Mouse (Mus musculus) heart, embryonic 12.5 days (tissue): Measurements from ENCODE around the gene Cd300lg. TPM values are rescaled to one million over a fixed set of nuclear protein-coding genes. Genes with fewer than 3 reads are reported as not detected.

ENCODE experiments used
- ATAC-seq: fragments of 200-750 bp; cut with Nextera tagmentation; 2 replicates; pipeline ENCODE4 v1.8.0; 2017; ENCODE audit warnings: moderate TSS enrichment, moderate library complexity; ENCODE audit not compliant: insufficient number of reproducible peaks, low FRiP score
- H3K27ac ChIP-seq: fragments of 300-500 bp; sonication (generic); 2 replicates; pipeline ENCODE4 v1.5.1; 2016; ENCODE audit warnings: mild to moderate bottlenecking, moderate library complexity; ENCODE audit not compliant: poor library complexity, severe bottlenecking
- H3K27me3 ChIP-seq: fragments of 300-500 bp; sonication (generic); replicated peaks from 2 replicates; pipeline ENCODE4 v1.6.1; 2016; ENCODE audit warnings: mild to moderate bottlenecking, moderate library complexity
- H3K36me3 ChIP-seq: fragments of 300-500 bp; sonication (generic); 2 replicates; pipeline ENCODE4 v1.6.1; 2016; ENCODE audit warnings: mild to moderate bottlenecking, moderate library complexity
- H3K4me1 ChIP-seq: fragments of 300-500 bp; sonication (generic); replicated peaks from 2 replicates; pipeline ENCODE4 v1.6.1; 2016; ENCODE audit warnings: mild to moderate bottlenecking
- H3K4me2 ChIP-seq: fragments of 300-500 bp; sonication (generic); 2 replicates; pipeline ENCODE4 v1.6.1; 2016; ENCODE audit warnings: mild to moderate bottlenecking, moderate library complexity
- H3K4me3 ChIP-seq: fragments of 300-500 bp; sonication (generic); 2 replicates; pipeline ENCODE4 v1.5.1; 2016; ENCODE audit warnings: mild to moderate bottlenecking
- H3K9ac ChIP-seq: fragments of 300-500 bp; sonication (generic); 2 replicates; pipeline ENCODE4 v1.6.1; 2016; ENCODE audit warnings: mild to moderate bottlenecking, moderate library complexity
- H3K9me3 ChIP-seq: fragments of 300-500 bp; sonication (generic); replicated peaks from 2 replicates; pipeline ENCODE4 v1.6.1; 2016; ENCODE audit warnings: mild to moderate bottlenecking, moderate library complexity
- WGBS: fragments of 180-500 bp; shearing (Covaris S2); methylation state at CpG from one replicate; pipeline ENCODE4 v1.1.7; 2016; 5-methylcytosine and 5-hydroxymethylcytosine counted together
- polyA plus RNA-seq: library from polyadenylated mRNA; unstranded; fragments of >200 nt; fragmentation: Nextera tagmentation; extraction: Ambion mirVana; gene quantifications from 2 replicates; pipeline ENCODE4 v1.2.1, GENCODE M21; 2016

The Cd300lg gene
- polyA plus RNA-seq, 1 experiment from 2014 or later = 1.6 TPM

DNA sequence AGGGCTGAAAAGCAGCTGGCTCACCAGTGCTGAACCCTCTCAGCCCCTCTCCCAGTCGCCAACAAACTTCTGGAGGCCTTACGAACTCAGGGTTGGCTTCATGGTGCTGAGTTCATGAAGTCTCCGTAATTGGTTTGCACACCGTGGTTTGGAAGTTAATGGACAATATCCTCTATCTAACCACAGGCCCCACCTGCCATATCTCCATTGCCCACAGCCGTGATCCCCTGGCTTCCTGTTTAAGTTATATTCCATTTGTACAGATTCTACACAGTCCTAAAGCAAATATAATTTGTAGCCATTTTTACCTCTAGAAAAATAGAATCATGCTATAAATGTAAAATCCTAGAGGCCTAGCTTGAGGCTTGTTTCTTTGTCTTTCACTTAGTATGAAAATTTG is 31.4 kb downstream of the Cd300lg start:
- no peak overlapping the region for H3K4me3 ChIP-seq
- no peaks in the 10 kb centered on the region for H3K9me3 ChIP-seq
- no peak for ATAC-seq
- H3K27me3 ChIP-seq = no peaks in the 10 kb centered on the region
- peaks cover 20% of the 10 kb centered on the region for H3K36me3 ChIP-seq
- no peak overlapping the region for H3K27ac ChIP-seq
- no peak overlapping the region for H3K4me2 ChIP-seq
- 73% methylated on average over 5 of the region's 5 CpGs for whole genome bisulfite sequencing
- no peak overlapping the region for H3K9ac ChIP-seq
- peaks cover 7% of the 10 kb centered on the region for H3K4me1 ChIP-seq

DNA sequence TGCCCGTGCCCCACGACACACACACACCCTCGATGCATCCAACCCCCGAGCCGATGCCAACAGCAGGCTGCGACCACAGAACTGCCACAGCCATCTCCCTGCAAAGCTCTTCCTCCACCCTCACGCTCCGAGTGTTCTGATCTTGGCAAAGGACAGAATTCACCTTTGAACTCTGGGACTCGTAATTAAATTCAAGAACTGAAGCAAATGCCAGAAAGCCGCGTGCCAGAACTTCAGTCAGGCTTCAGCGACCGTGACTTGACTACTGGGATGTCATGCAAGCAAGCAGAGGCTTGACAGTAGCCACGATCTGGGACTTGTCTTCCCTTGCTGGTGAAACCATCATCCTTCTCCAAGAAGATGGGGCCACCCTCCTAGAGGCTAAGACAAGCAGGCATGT is 32.4 kb downstream of the Cd300lg start:
- H3K4me2 ChIP-seq = no peak overlapping the region
- H3K4me3 ChIP-seq = no peak overlapping the region
- no peak for ATAC-seq
- peaks cover 7% of the 10 kb centered on the region for H3K4me1 ChIP-seq
- 88% methylated on average over 14 of the region's 14 CpGs for WGBS
- peaks cover 27% of the 10 kb centered on the region for H3K36me3 ChIP-seq
- H3K27me3 ChIP-seq = no peaks in the 10 kb centered on the region
- no peak overlapping the region for H3K27ac ChIP-seq
- no peaks in the 10 kb centered on the region for H3K9me3 ChIP-seq
- H3K9ac ChIP-seq = no peak overlapping the region

DNA sequence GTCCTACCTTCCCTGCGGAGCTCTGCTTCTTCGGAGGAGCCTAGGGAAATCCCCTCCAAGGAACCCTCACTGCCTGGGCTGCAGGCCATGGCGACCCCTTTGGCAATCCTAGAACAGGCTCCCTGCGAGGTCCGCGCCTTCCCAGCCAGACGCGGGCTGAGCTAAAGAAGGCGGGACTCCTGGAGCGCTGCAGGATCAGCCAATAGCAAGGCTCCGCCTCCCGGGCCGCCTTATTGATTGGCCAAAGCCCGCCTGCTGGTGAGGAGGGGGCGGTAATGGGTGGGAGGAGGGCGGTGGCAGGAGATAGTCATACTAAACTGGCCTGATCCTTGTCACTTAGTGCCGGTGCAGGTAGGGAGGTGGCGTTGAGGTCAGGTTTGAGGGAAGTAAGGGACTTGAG is 41.0 kb downstream of the Cd300lg start:
- WGBS = 2% methylated on average over 18 of the region's 18 CpGs
- H3K4me1 ChIP-seq = peaks cover 27% of the 10 kb centered on the region
- H3K9me3 ChIP-seq = no peaks in the 10 kb centered on the region
- peaks cover 10% of the 10 kb centered on the region for H3K27me3 ChIP-seq
- no peak overlapping the region for H3K27ac ChIP-seq
- H3K9ac ChIP-seq = peak overlapping the region; percentile 57
- peaks cover 31% of the 10 kb centered on the region for H3K36me3 ChIP-seq
- peak overlapping the region; percentile 38 for H3K4me3 ChIP-seq
- peak overlapping the region; percentile 73 for H3K4me2 ChIP-seq
- peak; percentile 81 for ATAC-seq

DNA sequence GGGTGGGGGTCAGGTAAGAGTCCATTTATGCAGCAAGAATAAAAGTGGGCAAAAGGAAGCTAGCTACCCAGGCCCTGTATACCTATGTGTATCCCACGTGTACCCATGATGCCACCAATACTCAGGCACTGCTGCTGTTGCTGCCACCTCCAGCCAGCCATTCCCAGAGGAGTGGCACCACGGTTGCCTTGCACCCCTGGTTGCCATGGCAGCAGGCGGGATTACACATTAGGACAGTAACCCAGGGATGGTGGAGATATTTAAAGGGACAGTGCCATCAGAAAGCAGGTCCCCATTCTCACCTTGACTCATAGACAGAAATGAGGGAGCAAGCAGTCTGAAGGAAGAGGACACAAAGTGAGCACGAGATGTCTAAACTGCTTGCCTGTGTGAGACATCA is 41.9 kb downstream of the Cd300lg start:
- ATAC-seq = no peak
- 53% methylated on average over 4 of the region's 4 CpGs for WGBS
- Histone ChIP-seq H3K4me2 (peak overlapping the region; percentile 73; the same call in 1 of the 2 replicates), H3K4me1 (peaks cover 27% of the 10 kb centered on the region), H3K27me3 (peaks cover 10% of the 10 kb centered on the region), H3K9me3 (no peaks in the 10 kb centered on the region), H3K27ac (no peak overlapping the region), H3K9ac (no peak overlapping the region), H3K36me3 (peaks cover 29% of the 10 kb centered on the region), H3K4me3 (no peak overlapping the region)

DNA sequence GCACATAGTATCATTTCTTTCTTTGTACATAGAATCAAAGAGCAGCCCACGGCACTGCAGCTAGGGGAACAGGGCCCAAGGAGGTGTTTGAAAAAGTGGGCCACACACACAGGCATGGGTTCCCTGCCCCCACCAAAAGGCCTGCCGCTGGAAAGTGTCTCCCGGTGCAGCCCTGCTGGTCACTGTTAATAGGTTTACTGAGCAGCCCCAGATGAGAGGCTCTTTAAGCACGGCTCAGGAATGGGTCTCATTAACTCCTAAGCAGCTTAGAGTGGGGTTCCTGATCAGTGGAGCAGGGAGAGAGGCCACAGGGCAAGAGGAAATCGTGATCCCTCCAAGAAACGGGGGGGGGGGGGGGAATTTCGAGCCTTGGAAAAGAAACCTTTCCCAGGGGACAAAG is 42.9 kb downstream of the Cd300lg start:
- Histone ChIP-seq H3K4me2 (no peak overlapping the region), H3K36me3 (peaks cover 20% of the 10 kb centered on the region), H3K9me3 (no peaks in the 10 kb centered on the region), H3K9ac (no peak overlapping the region), H3K27ac (no peak overlapping the region), H3K27me3 (peaks cover 10% of the 10 kb centered on the region), H3K4me3 (no peak overlapping the region), H3K4me1 (peaks cover 27% of the 10 kb centered on the region)
- no peak for ATAC-seq
- 41% methylated on average over 7 of the region's 7 CpGs for WGBS

DNA sequence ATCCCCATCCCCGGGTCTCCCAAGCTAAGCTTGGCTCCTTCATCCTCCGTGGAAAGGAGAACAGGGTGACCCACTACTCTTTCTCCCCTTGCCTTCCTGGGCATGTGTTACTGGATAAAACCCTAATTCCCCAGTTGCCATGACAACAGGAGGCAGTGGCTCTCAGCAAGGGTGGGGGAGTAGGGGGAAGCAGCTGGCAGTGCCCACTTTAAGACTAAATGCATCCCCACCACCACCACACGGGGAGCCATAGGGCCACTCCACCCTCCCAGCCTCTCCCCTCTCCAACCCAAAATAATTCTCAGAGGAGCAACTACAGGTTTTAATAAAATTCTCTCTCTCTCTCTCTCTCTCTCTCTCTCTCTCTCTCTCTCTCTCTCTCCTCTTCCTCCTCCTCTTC is 45.0 kb downstream of the Cd300lg start:
- peak overlapping the region; percentile 83 for H3K27ac ChIP-seq
- WGBS = 28% methylated on average over 3 of the region's 3 CpGs
- H3K4me3 ChIP-seq = peak overlapping the region; percentile 62
- H3K36me3 ChIP-seq = peaks cover 10% of the 10 kb centered on the region; the same call in 1 of the 2 replicates
- 0 out of 2 replicates have a peak, but pooled peaks cover 2% of the 10 kb centered on the region for H3K27me3 ChIP-seq
- peak overlapping the region; percentile 91 for H3K4me2 ChIP-seq
- peaks cover 36% of the 10 kb centered on the region for H3K4me1 ChIP-seq
- no peaks in the 10 kb centered on the region for H3K9me3 ChIP-seq
- ATAC-seq = no peak
- H3K9ac ChIP-seq = peak overlapping the region; percentile 78

DNA sequence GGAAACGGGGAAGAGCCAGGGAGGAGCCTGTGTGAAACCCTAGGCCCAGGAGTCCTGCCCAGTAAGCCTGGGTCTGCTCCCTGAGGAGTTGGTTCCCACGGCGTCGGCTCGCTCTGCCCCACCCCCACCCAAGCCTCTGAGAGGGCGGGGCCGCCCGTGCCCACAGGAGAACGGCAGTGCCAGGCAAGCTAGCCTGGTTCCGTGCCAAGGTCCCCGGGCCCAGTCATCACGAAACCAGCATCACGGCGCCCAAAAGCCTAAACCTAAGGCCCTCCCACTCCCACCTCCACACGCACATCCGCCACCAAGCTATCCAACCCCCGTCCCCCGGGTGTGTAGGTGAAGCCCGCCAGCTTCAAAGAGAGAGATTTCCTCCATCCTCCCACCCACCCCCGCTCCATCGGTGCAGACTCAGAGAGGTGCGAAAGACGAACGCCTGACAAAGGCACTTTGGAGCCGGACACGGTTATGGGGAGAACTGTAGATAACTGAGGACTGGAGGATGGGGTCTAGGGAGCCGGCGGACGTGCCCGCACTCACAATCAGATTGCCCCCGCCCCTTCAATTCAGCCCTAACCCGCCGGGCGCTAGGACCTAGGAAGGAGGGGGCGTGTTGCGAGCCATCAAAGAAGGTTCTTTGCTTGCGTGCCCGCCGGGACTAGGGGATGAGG is 45.9 kb downstream of the Cd300lg start:
- peaks cover 31% of the 10 kb centered on the region for H3K4me1 ChIP-seq
- H3K4me2 ChIP-seq = peak overlapping the region; percentile 91
- H3K9me3 ChIP-seq = no peaks in the 10 kb centered on the region
- H3K36me3 ChIP-seq = peaks cover 10% of the 10 kb centered on the region; the same call in 1 of the 2 replicates
- peak overlapping the region; percentile 62 for H3K4me3 ChIP-seq
- peak overlapping the region; percentile 83 for H3K27ac ChIP-seq
- H3K27me3 ChIP-seq = no peaks in the 10 kb centered on the region
- H3K9ac ChIP-seq = peak overlapping the region; percentile 78
- under 1% methylated on average over 39 of the region's 39 CpGs for WGBS
- peak; percentile 77 for ATAC-seq

DNA sequence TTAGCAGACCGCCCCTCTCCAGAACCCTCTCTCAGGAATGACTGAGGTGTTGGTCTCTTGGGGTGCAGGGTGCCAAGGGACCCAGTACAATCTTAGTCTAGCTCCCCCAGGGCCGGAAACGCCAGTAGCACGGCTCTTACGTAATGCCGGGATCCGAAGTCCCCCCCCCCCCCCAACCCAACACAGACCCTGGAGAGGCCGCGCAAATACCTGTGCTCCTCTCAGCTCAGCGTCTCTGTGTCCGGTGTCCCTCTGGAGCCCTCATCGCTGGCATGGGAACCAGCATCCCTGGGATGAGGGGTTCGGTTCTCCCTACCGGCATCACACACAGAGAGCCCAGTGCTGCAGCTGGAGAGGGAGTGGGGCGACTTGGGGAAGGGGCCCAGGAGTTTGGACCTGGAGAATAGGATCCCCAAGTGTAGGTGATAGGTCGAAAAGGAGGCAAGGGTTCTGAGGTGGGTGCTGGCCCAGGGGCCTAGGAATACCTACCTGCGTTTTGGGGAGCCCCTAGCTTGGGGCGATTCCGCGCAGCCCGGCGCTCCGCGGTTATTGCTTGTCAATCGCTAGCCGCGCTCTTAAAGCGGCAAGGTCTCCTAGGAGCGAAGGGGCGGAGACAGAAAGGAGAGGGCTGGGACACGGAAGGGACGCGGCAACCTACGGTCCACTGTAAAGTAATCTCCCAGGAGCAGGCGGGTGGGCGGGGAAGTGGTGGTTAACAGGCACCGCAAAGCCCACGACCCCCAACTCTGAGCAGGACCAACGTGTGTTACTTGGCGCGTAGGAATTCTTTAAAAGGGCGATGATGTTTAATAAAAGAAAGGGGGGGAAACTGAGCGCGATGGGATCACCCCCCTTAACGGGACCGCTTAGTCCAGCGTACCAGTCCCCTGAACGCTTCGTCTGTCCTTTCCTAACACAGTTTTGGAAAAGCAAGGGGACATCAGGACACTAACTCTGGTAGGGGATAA is 46.9 kb downstream of the Cd300lg start, which contains the start of gene Mpp2:
Gene Mpp2, minus strand, starts transcription at position 585 of the 968 bp plus-strand sequence.
- peak within 1 kb of the TSS; percentile 83 for H3K27ac ChIP-seq
- H3K4me2 ChIP-seq = peak within 1 kb of the TSS; percentile 91
- peaks cover 10% of the 10 kb centered on the region; the same call in 1 of the 2 replicates for H3K36me3 ChIP-seq
- peak; percentile 81 for ATAC-seq
- no peaks in the 10 kb centered on the region for H3K9me3 ChIP-seq
- H3K4me1 ChIP-seq = peaks cover 21% of the 10 kb centered on the region
- H3K4me3 ChIP-seq = peak within 1 kb of the TSS; percentile 62
- no peaks in the 10 kb centered on the region for H3K27me3 ChIP-seq
- 0% methylated on average over 47 of the region's 49 CpGs for WGBS
- H3K9ac ChIP-seq = peak within 1 kb of the TSS; percentile 78

DNA sequence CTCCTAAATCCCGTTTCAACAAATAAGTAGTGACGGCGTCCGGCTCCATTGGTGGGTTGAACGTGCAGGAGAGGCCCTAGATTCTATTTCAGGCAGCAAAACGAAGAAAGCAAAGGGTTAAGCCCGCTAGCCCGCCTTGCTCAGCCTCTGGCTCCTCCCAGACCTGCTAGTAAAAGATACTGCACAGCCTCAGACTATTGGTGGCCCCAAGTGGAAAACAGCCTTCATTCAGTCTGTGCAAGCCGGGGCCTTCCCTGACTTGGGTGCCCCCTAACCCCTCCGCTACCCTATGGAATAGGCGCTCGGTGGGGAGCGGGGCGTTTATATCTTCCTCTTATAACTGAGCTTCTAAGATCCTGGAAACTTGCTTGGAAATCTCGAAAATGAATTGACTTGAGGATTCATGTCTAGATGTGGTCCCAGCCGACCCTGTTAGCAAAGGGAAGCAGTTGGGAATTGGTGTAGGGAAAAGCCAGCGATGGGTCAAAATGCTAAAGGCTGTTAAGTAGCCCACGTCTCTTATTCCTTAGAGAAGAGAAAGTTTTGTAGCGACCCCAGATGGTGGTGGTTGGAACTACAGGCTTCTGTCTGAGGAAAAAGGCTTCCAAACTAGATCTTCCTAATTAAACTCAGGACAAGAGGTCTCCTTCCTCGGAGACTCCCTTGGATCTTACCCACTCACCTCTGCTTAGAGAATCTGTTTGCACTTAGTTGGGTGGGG is 47.9 kb downstream of the Cd300lg start:
- WGBS = under 1% methylated on average over 20 of the region's 20 CpGs

DNA sequence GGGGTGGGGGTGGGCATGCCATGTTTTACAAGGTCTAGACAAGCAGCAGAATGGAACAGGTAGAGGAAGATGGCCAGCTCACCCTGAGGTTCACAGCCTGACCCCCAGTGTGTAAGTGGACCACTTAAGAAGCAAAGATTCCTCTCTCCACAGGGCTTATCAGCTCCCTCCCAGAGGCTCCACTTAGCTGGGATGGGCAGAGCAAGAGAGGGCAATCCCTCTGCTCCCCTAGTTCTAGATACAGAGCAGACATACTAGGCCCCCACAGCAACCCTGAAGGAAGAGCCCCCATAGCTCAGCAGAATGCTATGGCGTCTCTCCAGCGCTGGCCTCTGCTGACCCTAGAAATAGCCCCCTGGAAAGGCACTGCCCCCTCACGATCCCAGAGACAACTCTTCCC is 54.4 kb downstream of the Cd300lg start:
- Histone ChIP-seq H3K9me3 (no peaks in the 10 kb centered on the region), H3K4me2 (no peak overlapping the region), H3K4me3 (no peak overlapping the region), H3K27ac (no peak overlapping the region), H3K36me3 (no peaks in the 10 kb centered on the region), H3K4me1 (peaks cover 21% of the 10 kb centered on the region), H3K9ac (no peak overlapping the region), H3K27me3 (peaks cover 25% of the 10 kb centered on the region)
- 66% methylated on average over 3 of the region's 3 CpGs for WGBS
- ATAC-seq = no peak

More for the DNA sequence above, 47.9 kb downstream of the Cd300lg start:
- Histone ChIP-seq H3K27me3 (no peaks in the 10 kb centered on the region), H3K4me1 (peaks cover 25% of the 10 kb centered on the region), H3K4me2 (peak overlapping the region; percentile 91), H3K27ac (peak overlapping the region; percentile 83), H3K9me3 (no peaks in the 10 kb centered on the region), H3K9ac (peak overlapping the region; percentile 78), H3K36me3 (0 out of 2 replicates have a peak, but pooled peaks cover 4% of the 10 kb centered on the region), H3K4me3 (peak overlapping the region; percentile 62)
- peak; percentile 81 for ATAC-seq
